Mouse (Mus musculus) CH12.LX (cell line): ENCODE data around the gene Fbxo22. TPM values are rescaled to one million over a fixed set of nuclear protein-coding genes. Genes with fewer than 3 reads are reported as not detected.

Source experiments
- DNase-seq: peaks from one replicate; pipeline ENCODE4 v3.0.0-alpha.2; 2013; ENCODE audit errors: extremely low read depth
- H3K27ac ChIP-seq: 2 replicates; pipeline ENCODE4 v1.5.1; 2012; ENCODE audit warnings: low read depth, mild to moderate bottlenecking, control low read depth, moderate library complexity; ENCODE audit not compliant: insufficient read depth
- H3K27me3 ChIP-seq: replicated peaks from 2 replicates; pipeline ENCODE3; 2012; ENCODE audit warnings: inconsistent platforms
- H3K36me3 ChIP-seq, 2 experiments: replicated peaks in 1 of 2; 2 replicates each; pipeline versions ENCODE3 to v1.6.1; 2012; ENCODE audit warnings: inconsistent platforms in 1 of 2, low read length in 1 of 2, mild to moderate bottlenecking in 1 of 2, mixed read lengths in 1 of 2, moderate library complexity in 1 of 2; ENCODE audit not compliant: control insufficient read depth in 1 of 2, insufficient read depth in 1 of 2
- H3K4me1 ChIP-seq, 2 experiments: 2 replicates each; pipeline ENCODE4 v1.6.1; 2012; ENCODE audit warnings: inconsistent platforms in 1 of 2, moderate library complexity in 1 of 2; ENCODE audit not compliant: insufficient read depth in 2 of 2, control insufficient read depth in 1 of 2
- H3K4me2 ChIP-seq: 2 replicates; pipeline ENCODE4 v1.6.1; 2012; ENCODE audit warnings: low read depth, mild to moderate bottlenecking, control low read depth; ENCODE audit not compliant: poor library complexity, insufficient read depth, severe bottlenecking
- H3K4me3 ChIP-seq, 3 experiments: fragments of 150-350 bp in 1 of 3; sonication (generic) in 1 of 3; replicated peaks in 1 of 3; 2 replicates each; pipeline versions ENCODE3 to v1.5.1; 2011 to 2012; ENCODE audit warnings: low read depth in 2 of 3, low read length in 2 of 3, mild to moderate bottlenecking in 2 of 3, moderate library complexity in 2 of 3, control low read depth in 1 of 3, improper control_type of control experiment in 1 of 3, inconsistent platforms in 1 of 3, mixed read lengths in 1 of 3; ENCODE audit not compliant: poor library complexity in 1 of 3
- H3K79me2 ChIP-seq: replicated peaks from 2 replicates; pipeline ENCODE4 v1.6.1; 2012; ENCODE audit warnings: mild to moderate bottlenecking, moderate library complexity; ENCODE audit not compliant: control insufficient read depth, poor library complexity, insufficient read depth, severe bottlenecking; ENCODE audit errors: extremely low read depth
- H3K9ac ChIP-seq: 2 replicates; pipeline ENCODE4 v1.6.1; 2012; ENCODE audit warnings: low read depth, mild to moderate bottlenecking, control low read depth, moderate library complexity; ENCODE audit not compliant: insufficient read depth
- H3K9me3 ChIP-seq: replicated peaks from 2 replicates; pipeline ENCODE3; 2012; ENCODE audit warnings: low read length, inconsistent platforms, mixed read lengths
- BHLHE40 ChIP-seq: IDR thresholded peaks from 2 replicates; pipeline ENCODE4 v1.6.1; 2011; ENCODE audit warnings: mild to moderate bottlenecking, low read depth, low read length, improper control_type of control experiment
- CHD1 ChIP-seq: IDR thresholded peaks from 2 replicates; pipeline ENCODE4 v1.6.1; 2012; ENCODE audit warnings: low read depth, low read length, improper control_type of control experiment, inconsistent platforms
- E2F4 ChIP-seq: IDR thresholded peaks from 2 replicates; pipeline ENCODE4 v1.6.1; 2011; ENCODE audit warnings: low read depth, low read length, improper control_type of control experiment; ENCODE audit not compliant: insufficient replicate concordance
- ELF1 ChIP-seq: IDR thresholded peaks from 2 replicates; pipeline ENCODE4 v1.6.1; 2014; ENCODE audit warnings: low read depth, mild to moderate bottlenecking, inconsistent platforms, low read length, improper control_type of control experiment
- HCFC1 ChIP-seq: IDR thresholded peaks from 2 replicates; pipeline ENCODE4 v1.6.1; 2012; ENCODE audit warnings: low read depth, mild to moderate bottlenecking, inconsistent platforms, low read length, improper control_type of control experiment
- IRF4 ChIP-seq: IDR thresholded peaks from 2 replicates; pipeline ENCODE4 v1.6.1; 2014; ENCODE audit warnings: low read depth, mild to moderate bottlenecking, inconsistent platforms, low read length, improper control_type of control experiment
- JUN ChIP-seq: IDR thresholded peaks from 2 replicates; pipeline ENCODE4 v1.6.1; 2011; ENCODE audit warnings: low read depth, mild to moderate bottlenecking, low read length, improper control_type of control experiment, moderate library complexity; ENCODE audit not compliant: insufficient read depth
- KAT2A ChIP-seq: IDR thresholded peaks from 2 replicates; pipeline ENCODE4 v1.6.1; 2012; ENCODE audit warnings: low read length, improper control_type of control experiment, inconsistent platforms; ENCODE audit not compliant: insufficient replicate concordance
- MAZ ChIP-seq: IDR thresholded peaks from 2 replicates; pipeline ENCODE4 v1.6.1; 2012; ENCODE audit warnings: low read depth, mild to moderate bottlenecking, inconsistent platforms, low read length, improper control_type of control experiment, moderate library complexity
- NELFE ChIP-seq: IDR thresholded peaks from 2 replicates; pipeline ENCODE4 v1.6.1; 2011; ENCODE audit warnings: low read depth, low read length, improper control_type of control experiment
- RAD21 ChIP-seq: IDR thresholded peaks from 2 replicates; pipeline ENCODE4 v1.6.1; 2011; ENCODE audit warnings: low read depth, mild to moderate bottlenecking, low read length, improper control_type of control experiment, moderate library complexity
- SIN3A ChIP-seq: IDR thresholded peaks from 2 replicates; pipeline ENCODE4 v1.6.1; 2012; ENCODE audit warnings: low read length, improper control_type of control experiment, inconsistent platforms
- UBTF ChIP-seq: IDR thresholded peaks from 2 replicates; pipeline ENCODE4 v1.6.1; 2012; ENCODE audit warnings: low read depth, mild to moderate bottlenecking, inconsistent platforms, low read length, improper control_type of control experiment, moderate library complexity
- ZMIZ1 ChIP-seq: IDR thresholded peaks from 2 replicates; pipeline ENCODE4 v1.6.1; 2012; ENCODE audit warnings: low read depth, mild to moderate bottlenecking, inconsistent platforms, low read length, improper control_type of control experiment
- dilution Hi-C: fragments of 300-500 bp; cut with MboI; formaldehyde crosslinking; loops from 2 replicates; pipeline ENCODE4 v1.14.3; 2020; ENCODE audit warnings: low sequenced_read_pairs; ENCODE audit not compliant: extremely low pct_unique_long_range_greater_than_20kb, extremely low pct_ligation_motif_present
- in situ Hi-C: fragments of 300-500 bp; cut with MboI; formaldehyde crosslinking; loops from 3 replicates; pipeline ENCODE4 v1.14.3; 2019; ENCODE audit warnings: low sequenced_read_pairs, low pct_ligation_motif_present, low pct_unique_long_range_greater_than_20kb, mixed read lengths
- polyA plus RNA-seq: library from polyadenylated mRNA; unstranded; fragments of >175 nt; gene quantifications from 2 replicates; pipeline ENCODE4 v1.2.1, GENCODE M21; 2012; ENCODE audit warnings: low read depth; ENCODE audit not compliant: insufficient read length
- total RNA-seq, 2 experiments: library from RNA; depleted of rRNA; stranded (reverse); fragments of 300-350 nt in 1 of 2; fragments of >200 nt in 1 of 2; gene quantifications; 2 replicates each; pipeline ENCODE4 v1.2.3; 2012 to 2014

Gene Fbxo22
- total and polyA plus RNA-seq, 3 experiments: 21.4 to 41.8 (median 38.5) TPM

GRCm38 (mm10) chr9:55236235-55237165 is 27.8 kb downstream of the Fbxo22 start:
- H3K27me3 ChIP-seq: no peaks in the 10 kb centered on the region
- H3K36me3 ChIP-seq: peaks cover 0 to 3% of the 10 kb centered on the region in 2 experiments
- no peak overlapping the region for H3K27ac ChIP-seq
- no peak for DNase-seq
- H3K4me1 ChIP-seq: peaks cover 2 to 6% of the 10 kb centered on the region in 2 experiments; a peak in 3 of 4 replicates
- H3K4me2 ChIP-seq: no peak overlapping the region
- dilution Hi-C loops: no loop called here
- no peaks in the 10 kb centered on the region for H3K79me2 ChIP-seq
- in situ Hi-C loops: no loop called here
- peaks cover 3% of the 10 kb centered on the region for H3K9me3 ChIP-seq
- TF ChIP-seq JUN (no peak), MAZ (no peak), ZMIZ1 (no peak), UBTF (no peak), IRF4 (no peak), CHD1 (no peak), NELFE (no peak), HCFC1 (no peak), RAD21 (no peak), ELF1 (no peak), E2F4 (no peak), KAT2A (no peak), BHLHE40 (no peak)
- H3K4me3 ChIP-seq: no peak overlapping the region
- H3K9ac ChIP-seq: no peak overlapping the region

- DNase-seq: no peak
- in situ Hi-C loops: no loop called here
- Histone ChIP-seq H3K4me3 (no peak overlapping the region), H3K27ac (no peak overlapping the region), H3K79me2 (no peaks in the 10 kb centered on the region), H3K4me1 (peaks cover 2 to 9% of the 10 kb centered on the region in 2 experiments; a peak in 3 of 4 replicates), H3K36me3 (no peaks in the 10 kb centered on the region), H3K9ac (no peak overlapping the region), H3K27me3 (no peaks in the 10 kb centered on the region), H3K9me3 (no peaks in the 10 kb centered on the region), H3K4me2 (no peak overlapping the region)
- TF ChIP-seq ZMIZ1 (no peak), SIN3A (no peak), CHD1 (no peak)
- dilution Hi-C loops: no loop called here
Observed at GRCm38 (mm10) chr9:55240852-55241251, 32.1 kb downstream of the Fbxo22 start.
